Mouse (Mus musculus): ENCODE results near the gene Hspb3. TPM values are rescaled to one million over a fixed set of nuclear protein-coding genes. Genes with fewer than 3 reads are reported as not detected.

The Hspb3 gene
- total RNA-seq, 2 experiments from 2014 or later, result not detected

GRCm38 (mm10) chr13:113640944-113641597, 22.4 kb downstream of the Hspb3 start:
- no peak for ATAC-seq (replicated peaks; ENCODE audit: poor library complexity, severe bottlenecking)

GRCm38 (mm10) chr13:113638914-113639313, 24.6 kb downstream of the Hspb3 start:
- no peak for ATAC-seq (replicated peaks; ENCODE audit: poor library complexity, severe bottlenecking)

- peak; percentile 80 for ATAC-seq (replicated peaks; ENCODE audit: poor library complexity, severe bottlenecking)
Observed at GRCm38 (mm10) chr13:113635799-113636222, 27.7 kb downstream of the Hspb3 start.

- no peak for ATAC-seq (replicated peaks; ENCODE audit: poor library complexity, severe bottlenecking)
Observed at GRCm38 (mm10) chr13:113634732-113635481, 28.6 kb downstream of the Hspb3 start.

- peak; percentile 17; the same call in 1 of the 2 replicates for ATAC-seq (replicated peaks; ENCODE audit: poor library complexity, severe bottlenecking)
Observed at GRCm38 (mm10) chr13:113632506-113632905, 31.0 kb downstream of the Hspb3 start.

- ATAC-seq (replicated peaks; ENCODE audit: poor library complexity, severe bottlenecking), result no peak
Observed at GRCm38 (mm10) chr13:113627601-113628000, 35.9 kb downstream of the Hspb3 start.

GRCm38 (mm10) chr13:113622865-113623255, 40.6 kb downstream of the Hspb3 start:
- ATAC-seq (replicated peaks; ENCODE audit: poor library complexity, severe bottlenecking), result peak; percentile 78

GRCm38 (mm10) chr13:113622122-113622864, 41.2 kb downstream of the Hspb3 start:
- no peak for ATAC-seq (replicated peaks; ENCODE audit: poor library complexity, severe bottlenecking)

- ATAC-seq (replicated peaks; ENCODE audit: poor library complexity, severe bottlenecking), result no peak
Observed at GRCm38 (mm10) chr13:113619003-113619402, 44.5 kb downstream of the Hspb3 start.

GRCm38 (mm10) chr13:113617891-113618823, 45.3 kb downstream of the Hspb3 start, which contains the start of gene Snx18:
Gene Snx18 (minus strand): TSS chr13:113618564.
- peak; percentile 65 for ATAC-seq (replicated peaks; ENCODE audit: poor library complexity, severe bottlenecking)

- ATAC-seq (replicated peaks; ENCODE audit: poor library complexity, severe bottlenecking), result no peak
Observed at GRCm38 (mm10) chr13:113617338-113617890, 46.1 kb downstream of the Hspb3 start.

GRCm38 (mm10) chr13:113616751-113617337, 46.6 kb downstream of the Hspb3 start:
- ATAC-seq (replicated peaks; ENCODE audit: poor library complexity, severe bottlenecking), result no peak

GRCm38 (mm10) chr13:113615971-113616671, 47.4 kb downstream of the Hspb3 start:
- ATAC-seq (replicated peaks; ENCODE audit: poor library complexity, severe bottlenecking), result no peak

GRCm38 (mm10) chr13:113615546-113615941, 47.9 kb downstream of the Hspb3 start:
- ATAC-seq (replicated peaks; ENCODE audit: poor library complexity, severe bottlenecking), result peak; percentile 31

GRCm38 (mm10) chr13:113614635-113615545, 48.6 kb downstream of the Hspb3 start:
- ATAC-seq (replicated peaks; ENCODE audit: poor library complexity, severe bottlenecking), result peak; percentile 37

- peak; percentile 56 for ATAC-seq (replicated peaks; ENCODE audit: poor library complexity, severe bottlenecking)
Observed at GRCm38 (mm10) chr13:113613882-113614281, 49.6 kb downstream of the Hspb3 start.

GRCm38 (mm10) chr13:113613341-113613740, 50.1 kb downstream of the Hspb3 start:
- ATAC-seq (replicated peaks; ENCODE audit: poor library complexity, severe bottlenecking), result no peak

Data from granulocyte monocyte progenitor cell, adult 5-6 weeks (primary cell).